8 mouse cellular contexts compared by ENCODE assay signal in genomic region chr12:11336845-11337244, GRCm38 (mm10).
DNase-seq lines count a peak whose midpoint lies in the region; ATAC-seq and TF ChIP-seq lines count a peak whose summit lies in the region.

No protein-coding gene starts in this region.

- no peak overlapping the region for H3K27ac ChIP-seq in forebrain, embryonic 10.5 days
- H3K27ac ChIP-seq in forebrain, embryonic 16.5 days (ENCODE audit: low read length): no peak overlapping the region
- no peak overlapping the region for H3K27ac ChIP-seq in midbrain, postnatal 0 days (ENCODE audit: low read depth, low read length)
- no peak overlapping the region for H3K27ac ChIP-seq in midbrain, embryonic 15.5 days
- H3K27ac ChIP-seq in embryonic facial prominence, embryonic 14.5 days (replicated peaks; ENCODE audit: low read depth, low read length): no peak overlapping the region

- H3K27me3 ChIP-seq in forebrain, embryonic 10.5 days (ENCODE audit: poor library complexity, severe bottlenecking): no peaks in the 10 kb centered on the region
- no peaks in the 10 kb centered on the region for H3K27me3 ChIP-seq in forebrain, embryonic 16.5 days (replicated peaks; ENCODE audit: control insufficient read depth, insufficient read depth, low read length)
- no peaks in the 10 kb centered on the region for H3K27me3 ChIP-seq in midbrain, postnatal 0 days (ENCODE audit: insufficient read depth, low read length)
- H3K27me3 ChIP-seq in midbrain, embryonic 15.5 days (replicated peaks): no peaks in the 10 kb centered on the region
- no peaks in the 10 kb centered on the region for H3K27me3 ChIP-seq in embryonic facial prominence, embryonic 14.5 days (replicated peaks; ENCODE audit: control insufficient read depth, insufficient read depth, low read length)

- H3K9ac ChIP-seq in forebrain, embryonic 16.5 days (replicated peaks; ENCODE audit: low read depth, low read length): no peak overlapping the region
- H3K9ac ChIP-seq in midbrain, postnatal 0 days (replicated peaks; ENCODE audit: low read length, poor library complexity, severe bottlenecking): no peak overlapping the region
- H3K9ac ChIP-seq in midbrain, embryonic 15.5 days: no peak overlapping the region
- H3K9ac ChIP-seq in embryonic facial prominence, embryonic 14.5 days (ENCODE audit: low read depth, low read length): no peak overlapping the region

- no peaks in the 10 kb centered on the region for H3K36me3 ChIP-seq in forebrain, embryonic 10.5 days (replicated peaks)
- H3K36me3 ChIP-seq in forebrain, embryonic 16.5 days (ENCODE audit: control insufficient read depth, insufficient read depth): no peaks in the 10 kb centered on the region
- no peaks in the 10 kb centered on the region for H3K36me3 ChIP-seq in midbrain, postnatal 0 days (ENCODE audit: insufficient read depth, low read length)
- H3K36me3 ChIP-seq in midbrain, embryonic 15.5 days (replicated peaks): no peaks in the 10 kb centered on the region
- no peaks in the 10 kb centered on the region for H3K36me3 ChIP-seq in embryonic facial prominence, embryonic 14.5 days (ENCODE audit: control insufficient read depth, insufficient read depth, low read length)

- peak; percentile 37 for DNase-seq in forebrain, embryonic 10.5 days (ENCODE audit: extremely low spot score, low spot score)
- DNase-seq in midbrain, postnatal 0 days (ENCODE audit: low spot score): peak; percentile 35
- DNase-seq in ZHBTc4 (ENCODE audit: low read depth, low spot score): peak; percentile 55
- peak; percentile 42 for DNase-seq in embryonic facial prominence, embryonic 14.5 days (ENCODE audit: low spot score)
- peak; percentile 19 for DNase-seq in layer of hippocampus, adult 9-11 months
- DNase-seq in right cerebral cortex, postnatal 4 days: peak; percentile 40

- no peak for ATAC-seq in forebrain, embryonic 16.5 days
- no peak for ATAC-seq in midbrain, postnatal 0 days (ENCODE audit: low FRiP score)
- ATAC-seq in midbrain, embryonic 15.5 days (replicated peaks): no peak
- no peak for ATAC-seq in embryonic facial prominence, embryonic 14.5 days (ENCODE audit: low read depth)

- 45% methylated on average over 4 of the region's 4 CpGs for WGBS in forebrain, embryonic 10.5 days
- WGBS in forebrain, embryonic 16.5 days: 43% methylated on average over 4 of the region's 4 CpGs
- 43% methylated on average over 4 of the region's 4 CpGs for WGBS in midbrain, postnatal 0 days
- 40% methylated on average over 4 of the region's 4 CpGs for WGBS in midbrain, embryonic 15.5 days
- WGBS in embryonic facial prominence, embryonic 14.5 days: 43% methylated on average over 4 of the region's 4 CpGs

- H3K4me3 ChIP-seq in forebrain, embryonic 10.5 days: no peak overlapping the region
- H3K4me3 ChIP-seq in forebrain, embryonic 16.5 days (replicated peaks; ENCODE audit: low read length): no peak overlapping the region
- no peak overlapping the region for H3K4me3 ChIP-seq in midbrain, postnatal 0 days (ENCODE audit: low read depth, low read length)
- H3K4me3 ChIP-seq in midbrain, embryonic 15.5 days: no peak overlapping the region
- no peak overlapping the region for H3K4me3 ChIP-seq in embryonic facial prominence, embryonic 14.5 days (ENCODE audit: low read depth, low read length)

- TF ChIP-seq CTCF in midbrain, postnatal 0 days (IDR thresholded peaks at IDR 0.05): peak; percentile 72

- no peaks in the 10 kb centered on the region for H3K4me1 ChIP-seq in forebrain, embryonic 10.5 days
- H3K4me1 ChIP-seq in forebrain, embryonic 16.5 days (replicated peaks; ENCODE audit: control insufficient read depth, insufficient read depth, low read length): no peaks in the 10 kb centered on the region
- no peaks in the 10 kb centered on the region for H3K4me1 ChIP-seq in midbrain, postnatal 0 days (ENCODE audit: insufficient read depth, low read length)
- no peaks in the 10 kb centered on the region for H3K4me1 ChIP-seq in midbrain, embryonic 15.5 days
- H3K4me1 ChIP-seq in embryonic facial prominence, embryonic 14.5 days (ENCODE audit: control insufficient read depth, insufficient read depth, low read length): no peaks in the 10 kb centered on the region

- no peak overlapping the region for H3K4me2 ChIP-seq in forebrain, embryonic 16.5 days (ENCODE audit: low read length)
- H3K4me2 ChIP-seq in midbrain, postnatal 0 days (ENCODE audit: low read depth, low read length, poor library complexity, severe bottlenecking): no peak overlapping the region
- H3K4me2 ChIP-seq in midbrain, embryonic 15.5 days: no peak overlapping the region
- H3K4me2 ChIP-seq in embryonic facial prominence, embryonic 14.5 days (ENCODE audit: low read depth, low read length): no peak overlapping the region

- no peaks in the 10 kb centered on the region for H3K9me3 ChIP-seq in forebrain, embryonic 10.5 days
- no peaks in the 10 kb centered on the region for H3K9me3 ChIP-seq in forebrain, embryonic 16.5 days (ENCODE audit: control insufficient read depth, low read length)
- no peaks in the 10 kb centered on the region for H3K9me3 ChIP-seq in midbrain, postnatal 0 days (ENCODE audit: low read length)
- no peaks in the 10 kb centered on the region for H3K9me3 ChIP-seq in midbrain, embryonic 15.5 days
- no peaks in the 10 kb centered on the region for H3K9me3 ChIP-seq in embryonic facial prominence, embryonic 14.5 days (ENCODE audit: control insufficient read depth, low read length)
